Comparison of ENCODE assay signal across 13 mouse cellular contexts in genomic region chr16:92903892-92904473, GRCm38 (mm10).
DNase-seq lines count a peak whose midpoint lies in the region; ATAC-seq and TF ChIP-seq lines count a peak whose summit lies in the region.
"Had no signal": no experiment of that assay in that cellular context is flagged by ENCODE, and none has a peak within 500 bp of the region (broad histone marks: within the 10 kb centered on the region; RNA-seq: fewer than 3 reads in every experiment).

No protein-coding gene starts in this region.

- H3K4me1 ChIP-seq in hindbrain, postnatal 0 days (ENCODE audit: insufficient read depth, low read length) = no peaks in the 10 kb centered on the region

- H3K4me2 ChIP-seq in hindbrain, postnatal 0 days (ENCODE audit: low read depth, low read length) = no peak overlapping the region
- H3K4me2 ChIP-seq: forebrain, embryonic 15.5 days had no signal

- POLR2A ChIA-PET in Patski (lab: Charles Lee) = interaction anchor here (0.7 kb wide), 1 partner anchor 128 kb away, joined by 3 read pairs; no protein-coding TSS in a partner anchor

- H3K36me3 ChIP-seq in C2C12 (ENCODE audit: control insufficient read depth, insufficient read depth) = no peaks in the 10 kb centered on the region
- H3K36me3 ChIP-seq in hindbrain, postnatal 0 days (ENCODE audit: insufficient read depth, low read length) = no peaks in the 10 kb centered on the region
- H3K36me3 ChIP-seq: forebrain, embryonic 15.5 days had no signal

- DNase-seq in Patski (ENCODE audit: low read depth, low spot score) = peak; percentile 85
- peak; percentile 3 to 9 for DNase-seq in kidney, adult 8-10 months
- DNase-seq in lung, postnatal 25 days (ENCODE audit: low spot score) = peak; percentile 32
- no peak for DNase-seq in testis, postnatal 14 days (ENCODE audit: low spot score)
- no peak for DNase-seq in natural killer cell, adult 2 months (ENCODE audit: low spot score in 2 of 2)
- DNase-seq in adrenal gland, postnatal 4 days (ENCODE audit: low spot score in 2 of 2) = no peak
- DNase-seq in hindbrain, postnatal 0 days (ENCODE audit: low spot score) = no peak
- DNase-seq: cerebellum, adult 18-20 months; heart, postnatal 14 days; layer of hippocampus, postnatal 36 days had no signal

- TF ChIP-seq CTCF in C2C12 (IDR thresholded peaks at IDR 0.05; ENCODE audit: control insufficient read depth, insufficient read depth, insufficient read length) (no peak), Patski (IDR thresholded peaks at IDR 0.05) (no peak)
- TF ChIP-seq CTCF in hindbrain, postnatal 0 days (IDR thresholded peaks at IDR 0.05; ENCODE audit: low read depth) = no peak

- H3K27ac ChIP-seq in hindbrain, postnatal 0 days = no peak overlapping the region
- H3K27ac ChIP-seq: forebrain, embryonic 15.5 days; liver, embryonic 14.5 days had no signal

- in situ Hi-C loops in Patski (cut with MboI; ENCODE audit: low pct_unique_long_range_greater_than_20kb) = loop anchor here (5.0 to 10.0 kb wide), 2 partner anchors 77 to 391 kb away; partner anchors contain the start of gene Runx1

- H3K79me3 ChIP-seq in C2C12 (ENCODE audit: low read depth) = no peaks in the 10 kb centered on the region

- H3K4me3 ChIP-seq in C2C12 (ENCODE audit: insufficient read depth, poor library complexity, severe bottlenecking) = no peak overlapping the region
- H3K4me3 ChIP-seq in hindbrain, postnatal 0 days (ENCODE audit: low read length) = no peak overlapping the region
- H3K4me3 ChIP-seq: forebrain, embryonic 15.5 days had no signal

- WGBS in hindbrain, postnatal 0 days = 74% methylated on average over 9 of the region's 9 CpGs

- no peak overlapping the region for H3K9ac ChIP-seq in hindbrain, postnatal 0 days (replicated peaks; ENCODE audit: low read length)
- H3K9ac ChIP-seq: forebrain, embryonic 15.5 days; liver, embryonic 14.5 days had no signal

- ATAC-seq in Patski = peak; percentile 87
- ATAC-seq in hindbrain, postnatal 0 days = no peak
- ATAC-seq: forebrain, embryonic 15.5 days had no signal

- no peak overlapping the region for H3ac ChIP-seq in C2C12 (ENCODE audit: control insufficient read depth, insufficient read length, low read depth)

- no peaks in the 10 kb centered on the region for H3K27me3 ChIP-seq in C2C12 (ENCODE audit: control insufficient read depth, insufficient read depth, insufficient read length)
- H3K27me3 ChIP-seq in Patski = no peaks in the 10 kb centered on the region
- H3K27me3 ChIP-seq in hindbrain, postnatal 0 days (ENCODE audit: insufficient read depth, low read length) = no peaks in the 10 kb centered on the region
- H3K27me3 ChIP-seq: forebrain, embryonic 15.5 days had no signal

- no peaks in the 10 kb centered on the region for H3K9me3 ChIP-seq in hindbrain, postnatal 0 days (ENCODE audit: low read length)
- H3K9me3 ChIP-seq: forebrain, embryonic 15.5 days had no signal

- CTCF ChIA-PET in Patski (lab: Charles Lee) = interaction anchor here (1.1 kb wide), 1 partner anchor 178 kb away, joined by 3 read pairs; no protein-coding TSS in a partner anchor

- no peaks in the 10 kb centered on the region for H3K79me2 ChIP-seq in C2C12 (ENCODE audit: control insufficient read depth, insufficient read depth)

TF ChIP-seq in C2C12, 6 proteins besides CTCF, POLR2A, EP300 and RAD21:
- TF ChIP-seq MYOG (IDR thresholded peaks at IDR 0.05; ENCODE audit: control insufficient read depth, extremely low read depth, insufficient read length) (no peak), FOSL1 (IDR thresholded peaks at IDR 0.05; ENCODE audit: insufficient read depth, low read length, poor library complexity, severe bottlenecking) (peak; percentile 27), MYOD1 (IDR thresholded peaks at IDR 0.05; ENCODE audit: control insufficient read depth, insufficient read length, low read depth) (peak; percentile 85), MAX (IDR thresholded peaks at IDR 0.05) (peak; percentile 83), USF1 (IDR thresholded peaks at IDR 0.05; ENCODE audit: low read depth) (peak; percentile 68)

Comparison
In these comparisons a context has a peak if more than half of its experiments do, and no peak if none do; other contexts are left out.
1. DNase-seq: peak in Patski (single experiment), kidney, adult 8-10 months (2 of 2) and lung, postnatal 25 days (single experiment); none in testis, postnatal 14 days (single experiment), natural killer cell, adult 2 months (0 of 2), adrenal gland, postnatal 4 days (0 of 2) and hindbrain, postnatal 0 days (single experiment).